15 mouse cellular contexts compared by ENCODE assay signal in genomic region chr2:179148194-179148593, GRCm38 (mm10).
"Had no signal": no experiment of that assay in that cellular context is flagged by ENCODE, and none has a peak within 500 bp of the region (broad histone marks: within the 10 kb centered on the region; RNA-seq: fewer than 3 reads in every experiment).

No protein-coding gene starts in this region.

- ATAC-seq: liver, embryonic 12.5 days had no signal

- H3K9ac ChIP-seq: limb, embryonic 15.5 days; liver, embryonic 12.5 days; lung, embryonic 15.5 days; neural tube, embryonic 12.5 days had no signal

- H3K27me3 ChIP-seq: limb, embryonic 15.5 days; liver, embryonic 12.5 days; lung, embryonic 15.5 days; megakaryocyte, embryonic 14.5 days; neural tube, embryonic 12.5 days had no signal

- H3K27ac ChIP-seq: hindbrain, postnatal 0 days; layer of hippocampus, adult 2 months; limb, embryonic 15.5 days; liver, embryonic 12.5 days; lung, embryonic 15.5 days; macrophage; neural tube, embryonic 12.5 days had no signal

- H3K4me1 ChIP-seq: liver, embryonic 12.5 days; lung, embryonic 15.5 days; megakaryocyte, embryonic 14.5 days; neural tube, embryonic 12.5 days had no signal

- H3K4me3 ChIP-seq: layer of hippocampus, adult 2 months; limb, embryonic 15.5 days; liver, embryonic 12.5 days; lung, embryonic 15.5 days; megakaryocyte, embryonic 14.5 days; neural tube, embryonic 12.5 days had no signal

- H3K9me3 ChIP-seq: limb, embryonic 15.5 days; liver, embryonic 12.5 days; lung, embryonic 15.5 days; neural tube, embryonic 12.5 days had no signal

- H3K4me2 ChIP-seq: limb, embryonic 15.5 days; liver, embryonic 12.5 days; lung, embryonic 15.5 days; neural tube, embryonic 12.5 days had no signal

- H3K36me3 ChIP-seq: limb, embryonic 15.5 days; liver, embryonic 12.5 days; lung, embryonic 15.5 days; neural tube, embryonic 12.5 days had no signal

- DNase-seq: kidney, adult 18-20 months; kidney, postnatal 10 days; kidney, postnatal 4 days; lung, postnatal 14 days; spleen, adult 18-20 months; thymus, adult 18-20 months; thymus, postnatal 14 days had no signal
